Mouse (Mus musculus): ENCODE data around the gene Simc1.

Gene Simc1

DNA sequence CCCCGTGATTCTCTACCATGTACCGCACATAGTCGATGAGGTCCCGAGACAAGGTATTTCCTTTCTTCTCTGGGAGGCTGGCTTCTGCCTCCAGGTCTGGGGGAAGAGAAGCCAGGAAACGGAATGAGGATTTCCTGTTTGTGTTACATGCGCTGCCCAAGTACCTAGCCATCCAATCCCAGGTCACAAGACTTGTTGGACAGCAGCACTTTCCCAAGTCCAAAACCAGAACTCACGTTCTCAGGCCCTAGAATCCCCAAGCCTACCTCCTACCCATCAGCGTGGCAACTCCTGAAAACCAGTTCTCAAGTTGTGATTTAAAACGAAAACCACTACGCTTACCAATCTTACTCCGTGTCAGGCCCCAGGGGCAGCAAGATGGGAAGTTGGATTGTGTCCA lies 82.3 kb downstream of the Simc1 start:
- no peak for DNase-seq (ENCODE audit: low spot score in 2 of 2)

DNA sequence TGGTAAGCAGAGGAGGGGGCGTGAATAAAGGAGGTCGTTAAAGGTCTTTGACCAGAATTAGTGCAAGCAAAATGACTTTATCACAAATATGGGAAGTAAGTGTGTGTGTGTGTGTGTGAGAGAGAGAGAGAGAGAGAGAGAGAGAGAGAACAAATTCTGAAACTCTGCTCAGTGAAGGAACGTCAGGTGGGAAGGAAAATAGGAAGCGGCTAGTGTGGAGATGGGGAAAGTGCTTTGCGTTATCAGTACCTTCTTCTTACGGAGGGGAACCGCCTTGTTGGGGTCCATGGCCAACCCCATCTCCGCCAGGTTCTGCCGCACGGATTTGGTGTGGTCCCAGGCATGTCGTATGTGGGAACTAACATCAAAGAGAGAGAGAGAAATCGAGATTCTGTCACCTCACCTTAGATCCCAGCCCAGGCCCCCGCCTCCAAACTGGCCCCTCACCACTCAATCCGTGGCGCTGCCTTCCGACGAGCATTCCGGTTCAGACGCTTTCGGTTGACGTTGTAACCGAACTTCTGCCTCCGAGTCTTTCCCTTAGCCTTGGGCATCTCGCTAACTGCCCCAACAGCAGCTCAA lies 85.9 kb downstream of the Simc1 start:
- DNase-seq (ENCODE audit: low spot score in 2 of 2): no peak

DNA sequence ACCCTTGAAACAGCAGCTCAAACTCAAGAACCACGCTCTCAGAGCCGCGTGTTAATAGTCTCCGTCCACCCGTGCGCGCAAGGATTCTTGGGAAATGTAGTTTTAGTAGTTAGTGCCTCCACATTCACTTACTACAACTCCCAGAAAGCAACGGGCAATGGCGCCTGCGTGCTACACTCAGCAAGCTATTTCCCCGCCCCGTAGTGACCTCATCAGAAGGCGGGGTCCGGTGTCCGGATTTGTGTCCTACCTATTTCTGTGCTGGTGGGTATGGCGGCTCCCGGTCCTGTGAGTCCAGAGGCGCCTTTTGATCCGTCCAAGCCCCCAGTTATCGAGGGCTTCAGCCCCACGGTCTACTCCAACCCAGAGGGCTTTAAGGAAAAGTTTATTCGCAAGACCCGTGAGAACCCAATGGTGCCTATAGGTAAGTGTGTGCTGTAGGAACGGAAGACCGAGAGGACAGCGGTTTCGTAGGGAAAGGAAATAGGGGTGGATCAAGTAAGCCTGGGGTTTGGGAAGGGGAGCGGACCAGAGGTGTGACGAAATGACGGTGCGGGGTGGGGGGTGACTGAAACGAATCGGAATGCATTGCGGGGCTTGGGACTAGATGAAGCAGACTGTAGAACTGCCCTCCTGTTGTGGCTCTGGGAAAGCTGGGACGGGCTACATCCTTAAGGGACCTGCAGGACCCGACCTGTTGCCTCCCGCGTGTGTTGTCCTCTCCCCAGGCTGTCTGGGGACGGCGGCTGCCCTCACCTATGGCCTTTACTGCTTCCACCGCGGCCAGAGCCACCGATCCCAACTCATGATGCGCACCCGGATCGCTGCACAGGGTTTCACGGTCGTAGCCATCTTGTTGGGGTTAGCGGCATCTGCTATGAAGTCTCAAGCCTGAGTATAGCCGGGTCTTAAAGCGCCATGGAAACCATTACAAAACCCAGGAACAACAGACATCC lies 86.7 kb downstream of the Simc1 start, which contains the start of the genes Nop16 and Higd2a:
Gene Nop16 (minus strand): TSS at position 95 of the 956 bp plus-strand sequence.
Gene Higd2a (plus strand): TSS at position 212 of the 956 bp plus-strand sequence.
- peak; percentile 95 for DNase-seq (ENCODE audit: low spot score in 2 of 2)

DNA sequence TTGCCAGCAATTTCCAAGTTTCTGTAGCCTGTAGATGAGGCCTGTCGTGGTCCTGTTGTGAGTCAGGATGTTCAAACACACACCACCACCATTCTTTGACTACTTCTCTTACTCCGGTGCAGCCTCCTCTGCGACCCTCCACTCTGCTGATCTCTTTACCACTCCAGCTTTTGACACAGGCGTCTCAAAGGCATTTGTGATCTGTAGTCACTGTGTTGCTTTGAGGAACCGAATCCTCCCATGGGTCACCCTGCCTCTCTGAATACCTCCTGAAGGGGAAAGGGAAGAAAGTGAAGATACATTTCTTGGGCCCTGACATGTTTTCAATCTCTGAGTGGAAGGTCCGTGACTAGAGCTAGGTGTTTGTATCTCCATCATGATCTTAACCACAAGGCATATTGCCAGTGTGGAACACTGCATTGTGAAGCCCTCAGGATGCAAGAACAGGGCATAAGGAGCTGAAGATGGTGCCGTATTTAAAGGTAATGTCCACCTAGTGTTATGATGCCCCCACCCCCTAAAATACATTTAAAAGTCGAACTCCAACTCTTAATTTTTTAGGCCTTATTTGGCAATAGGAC lies 88.3 kb downstream of the Simc1 start:
- no peak for DNase-seq (ENCODE audit: low spot score in 2 of 2)

DNA sequence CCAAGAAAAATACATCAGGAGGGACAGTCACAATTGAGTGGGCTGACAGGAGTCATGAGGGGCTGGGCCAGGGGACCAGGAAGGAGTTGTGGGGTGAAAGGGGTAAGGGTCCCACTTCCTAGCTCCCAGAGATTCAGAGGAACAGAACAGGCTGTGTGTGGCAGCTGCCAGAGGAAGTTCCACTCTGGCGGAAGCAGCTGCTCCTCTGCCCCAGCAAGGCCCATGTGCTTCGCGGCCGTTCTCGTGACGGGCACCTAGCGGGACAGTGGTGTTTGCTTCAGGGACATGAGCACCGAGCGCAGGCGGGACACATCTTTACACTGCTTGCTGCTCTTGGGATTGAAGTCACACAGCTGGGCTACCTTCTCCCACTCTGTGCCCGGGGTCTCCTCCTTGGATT lies 90.0 kb downstream of the Simc1 start:
- no peak for DNase-seq (ENCODE audit: low spot score in 2 of 2)

DNA sequence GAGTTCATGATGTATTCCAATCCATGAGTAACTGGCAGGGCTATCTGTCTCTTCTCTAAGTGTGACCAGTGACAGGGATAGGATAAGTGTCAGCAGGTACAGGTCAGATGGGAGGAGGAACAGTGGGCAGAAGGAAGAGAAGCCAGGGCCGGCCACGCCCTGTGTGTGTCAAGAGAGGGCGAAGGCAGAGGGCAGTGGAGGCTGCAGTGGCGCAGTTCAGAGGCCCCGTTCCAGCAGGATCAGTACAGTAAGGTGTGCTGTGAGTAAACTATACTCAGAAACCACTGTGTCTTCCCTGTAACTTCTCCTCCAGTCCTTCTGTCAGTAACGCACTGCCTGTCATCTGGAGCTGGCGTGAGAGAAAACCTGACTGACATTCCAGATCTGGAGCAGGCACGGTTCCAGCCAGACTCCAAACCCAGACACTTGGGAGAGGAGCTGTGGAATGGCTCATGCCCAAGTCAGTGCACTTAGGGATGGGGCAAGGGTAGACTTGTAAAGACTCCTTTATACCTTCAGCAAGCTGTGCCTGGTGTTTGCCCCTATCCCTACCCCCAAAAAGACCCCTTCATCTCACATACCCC lies 92.6 kb downstream of the Simc1 start:
- no peak for DNase-seq (ENCODE audit: low spot score in 2 of 2)

DNA sequence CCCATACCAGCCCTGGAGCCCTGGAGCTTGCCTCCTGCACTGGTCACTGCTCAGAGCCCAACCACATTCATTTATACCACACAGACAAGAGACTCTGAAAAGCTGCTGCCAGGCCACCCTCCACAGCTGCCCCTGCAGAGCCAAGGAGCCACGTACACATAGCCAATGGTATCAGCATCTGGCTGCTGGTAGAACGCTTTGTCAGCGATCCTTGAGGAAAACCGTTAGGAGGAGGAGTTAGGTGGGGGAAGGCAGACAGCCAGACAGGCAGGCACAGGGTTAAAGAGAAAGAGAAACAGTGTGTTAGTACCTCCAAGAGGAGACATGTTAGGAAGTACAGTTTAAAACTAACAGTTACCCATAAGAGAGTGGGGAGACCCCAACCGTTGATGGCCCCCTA lies 93.3 kb downstream of the Simc1 start:
- no peak for DNase-seq (ENCODE audit: low spot score in 2 of 2)

DNA sequence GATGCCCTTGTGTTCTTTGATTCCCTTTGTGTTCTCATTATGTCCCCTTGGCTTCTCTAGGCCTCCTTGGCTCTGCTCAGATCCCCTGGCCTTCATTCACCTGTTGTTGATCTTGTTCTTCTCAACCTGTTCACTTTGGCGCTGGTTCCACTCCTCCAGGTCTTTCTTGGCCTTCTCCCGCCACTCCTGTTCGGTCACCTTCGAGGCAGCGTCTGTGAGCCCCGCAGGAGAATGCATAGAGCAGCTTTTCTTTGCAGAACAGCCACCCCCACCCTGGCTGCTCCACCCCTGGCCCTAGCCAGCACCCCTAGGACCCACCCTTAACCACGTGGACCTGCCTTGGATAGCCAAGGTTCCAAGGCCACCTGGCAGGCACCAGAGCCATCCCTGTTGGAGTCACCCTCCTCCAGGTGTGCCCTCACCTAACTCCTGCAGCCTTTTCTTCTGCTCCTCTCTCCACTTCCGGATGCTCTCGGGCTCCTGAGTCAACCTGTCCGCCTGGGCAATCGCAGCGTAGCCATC lies 95.1 kb downstream of the Simc1 start:
- DNase-seq (ENCODE audit: low spot score in 2 of 2): no peak
